Mouse (Mus musculus) hindbrain, embryonic 16.5 days (tissue): ENCODE measurements around the gene Pdgfa. TPM values are rescaled to one million over a fixed set of nuclear protein-coding genes. Genes with fewer than 3 reads are reported as not detected.

Experiments
- ATAC-seq: fragments of 200-750 bp; cut with Nextera tagmentation; 2 replicates; pipeline ENCODE4 v1.8.0; 2017; ENCODE audit warnings: moderate TSS enrichment, moderate library complexity
- H3K27ac ChIP-seq: fragments of 300-500 bp; sonication (generic); 2 replicates; pipeline ENCODE4 v1.5.1; 2014; ENCODE audit warnings: low read depth, mild to moderate bottlenecking, control low read depth, low read length, moderate library complexity
- H3K27me3 ChIP-seq: fragments of 300-500 bp; sonication (generic); replicated peaks from 2 replicates; pipeline ENCODE4 v1.6.1; 2014; ENCODE audit warnings: low read length; ENCODE audit not compliant: control insufficient read depth, insufficient read depth
- H3K36me3 ChIP-seq: fragments of 300-500 bp; sonication (generic); 2 replicates; pipeline ENCODE4 v1.6.1; 2014; ENCODE audit warnings: mild to moderate bottlenecking, low read length, moderate library complexity, mixed read lengths; ENCODE audit not compliant: control insufficient read depth, insufficient read depth
- H3K4me1 ChIP-seq: fragments of 300-500 bp; sonication (generic); 2 replicates; pipeline ENCODE4 v1.6.1; 2014; ENCODE audit warnings: low read depth, low read length; ENCODE audit not compliant: control insufficient read depth, insufficient read depth
- H3K4me2 ChIP-seq: fragments of 300-500 bp; sonication (generic); 2 replicates; pipeline ENCODE4 v1.6.1; 2014; ENCODE audit warnings: mild to moderate bottlenecking, low read length, control low read depth, moderate library complexity
- H3K4me3 ChIP-seq: fragments of 300-500 bp; sonication (generic); 2 replicates; pipeline ENCODE4 v1.5.1; 2014; ENCODE audit warnings: mild to moderate bottlenecking, low read length, control low read depth, moderate library complexity
- H3K9ac ChIP-seq: fragments of 300-500 bp; sonication (generic); 2 replicates; pipeline ENCODE4 v1.6.1; 2014; ENCODE audit warnings: low read depth, mild to moderate bottlenecking, control low read depth, low read length, moderate library complexity
- H3K9me3 ChIP-seq: fragments of 300-500 bp; sonication (generic); 2 replicates; pipeline ENCODE4 v1.6.1; 2014; ENCODE audit warnings: mild to moderate bottlenecking, low read length, moderate library complexity; ENCODE audit not compliant: control insufficient read depth
- WGBS: fragments of 180-500 bp; shearing (Covaris S2); extraction: QIAGEN DNeasy Blood & Tissue Kit; methylation state at CpG from one replicate; pipeline ENCODE4 v1.1.7; 2014; 5-methylcytosine and 5-hydroxymethylcytosine counted together
- polyA plus RNA-seq: library from polyadenylated mRNA; unstranded; fragments of >200 nt; fragmentation: Nextera tagmentation; extraction: Ambion mirVana; gene quantifications from 2 replicates; pipeline ENCODE4 v1.2.1, GENCODE M21; 2015

Gene Pdgfa
- polyA plus RNA-seq, 1 experiment from 2014 or later: 33.4 TPM

DNA sequence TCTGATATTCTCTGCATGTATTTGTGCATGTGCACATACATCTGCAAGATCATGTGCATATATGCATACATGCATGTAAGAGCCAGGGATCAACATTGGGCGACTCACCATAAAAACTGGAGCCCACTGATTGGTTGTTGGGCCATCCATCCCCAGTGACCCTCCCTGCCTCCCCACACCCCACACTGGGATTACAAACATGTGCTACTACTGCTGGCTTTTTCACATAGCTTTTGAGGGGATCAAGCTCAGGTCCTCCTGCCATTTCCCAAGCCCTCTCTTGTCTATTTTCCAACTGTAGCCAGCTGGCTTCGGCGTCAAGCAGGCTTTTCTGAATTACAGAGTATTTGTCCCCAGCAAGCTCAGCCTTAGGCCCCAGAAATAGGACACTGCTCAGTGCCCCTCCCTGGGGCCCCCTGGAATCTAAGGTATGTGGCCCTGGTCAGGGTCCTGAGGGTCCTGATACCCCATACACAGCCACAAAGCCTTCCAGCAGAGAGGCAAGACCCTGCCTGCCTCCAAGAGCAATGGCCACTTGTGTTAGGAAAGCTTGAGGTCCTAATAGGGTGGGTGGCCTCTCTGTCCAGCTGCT, 58.5 kb downstream of the Pdgfa start:
- no peaks in the 10 kb centered on the region for H3K27me3 ChIP-seq
- no peak overlapping the region for H3K27ac ChIP-seq
- no peak overlapping the region for H3K4me3 ChIP-seq
- H3K9me3 ChIP-seq: no peaks in the 10 kb centered on the region
- no peak overlapping the region for H3K4me2 ChIP-seq
- no peak for ATAC-seq
- no peaks in the 10 kb centered on the region for H3K36me3 ChIP-seq
- no peak overlapping the region for H3K9ac ChIP-seq
- WGBS: 76% methylated on average over 3 of the region's 3 CpGs
- H3K4me1 ChIP-seq: 0 out of 2 replicates have a peak, but pooled peaks cover 3% of the 10 kb centered on the region

DNA sequence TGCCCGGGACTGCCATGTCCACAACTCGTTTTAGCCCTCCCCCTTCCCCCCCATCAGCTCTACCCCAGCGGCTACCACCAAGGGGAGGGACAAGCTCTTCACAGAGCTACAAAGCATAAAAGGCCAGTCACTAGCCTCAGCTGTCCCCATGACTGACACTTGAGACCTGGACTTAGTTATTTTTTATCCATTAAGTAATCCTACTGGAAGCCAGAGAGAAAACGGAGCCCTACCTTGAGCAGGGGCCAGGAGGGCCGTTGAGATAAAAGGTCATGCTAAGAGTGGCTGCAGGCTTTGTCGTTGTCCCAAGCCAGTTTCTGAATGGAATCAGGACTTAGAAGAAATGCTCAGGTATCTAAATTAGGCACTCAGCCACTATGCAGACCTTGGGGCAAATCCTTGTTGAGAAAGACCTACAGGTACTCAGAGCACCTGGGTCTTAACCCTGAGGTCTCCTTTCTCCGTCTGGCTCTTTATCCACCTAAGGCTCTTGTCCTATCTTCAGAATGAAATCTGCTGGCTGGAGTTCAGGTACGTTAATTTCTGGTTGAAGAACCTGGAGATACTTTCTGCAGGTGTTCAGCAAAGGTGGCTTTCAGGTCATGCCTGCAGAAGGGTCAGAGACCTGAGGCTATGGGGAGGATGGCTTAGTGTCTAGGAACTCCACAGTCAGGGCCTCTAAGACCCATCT, 60.6 kb downstream of the Pdgfa start:
- WGBS: 75% methylated on average over 8 of the region's 8 CpGs
- Histone ChIP-seq H3K4me3 (no peak overlapping the region), H3K4me1 (peaks cover 9% of the 10 kb centered on the region), H3K27me3 (peaks cover 5% of the 10 kb centered on the region; the same call in 1 of the 2 replicates), H3K9me3 (no peaks in the 10 kb centered on the region), H3K36me3 (no peaks in the 10 kb centered on the region), H3K4me2 (no peak overlapping the region), H3K9ac (no peak overlapping the region), H3K27ac (no peak overlapping the region)
- no peak for ATAC-seq

DNA sequence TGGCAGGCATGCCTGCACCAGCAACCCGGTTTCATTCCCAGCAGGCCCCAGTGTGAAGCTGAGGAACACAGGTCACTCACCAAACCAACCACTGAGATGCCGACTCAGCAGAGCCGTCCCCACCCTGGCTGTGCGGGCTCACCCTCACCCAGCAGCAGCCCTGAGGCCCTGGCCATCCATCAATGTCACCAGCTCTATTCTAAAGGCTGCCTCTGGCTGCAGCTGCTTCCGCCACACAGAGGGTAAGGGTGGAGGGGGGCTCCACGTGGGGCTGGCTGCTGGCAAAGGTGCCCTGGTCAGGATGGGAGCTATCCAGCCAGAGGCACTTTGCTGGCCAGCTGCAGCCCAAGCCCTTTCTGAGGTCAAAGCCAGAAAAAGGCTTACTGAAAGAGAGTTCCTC, 62.6 kb downstream of the Pdgfa start:
- WGBS: 19% methylated on average over 6 of the region's 6 CpGs

DNA sequence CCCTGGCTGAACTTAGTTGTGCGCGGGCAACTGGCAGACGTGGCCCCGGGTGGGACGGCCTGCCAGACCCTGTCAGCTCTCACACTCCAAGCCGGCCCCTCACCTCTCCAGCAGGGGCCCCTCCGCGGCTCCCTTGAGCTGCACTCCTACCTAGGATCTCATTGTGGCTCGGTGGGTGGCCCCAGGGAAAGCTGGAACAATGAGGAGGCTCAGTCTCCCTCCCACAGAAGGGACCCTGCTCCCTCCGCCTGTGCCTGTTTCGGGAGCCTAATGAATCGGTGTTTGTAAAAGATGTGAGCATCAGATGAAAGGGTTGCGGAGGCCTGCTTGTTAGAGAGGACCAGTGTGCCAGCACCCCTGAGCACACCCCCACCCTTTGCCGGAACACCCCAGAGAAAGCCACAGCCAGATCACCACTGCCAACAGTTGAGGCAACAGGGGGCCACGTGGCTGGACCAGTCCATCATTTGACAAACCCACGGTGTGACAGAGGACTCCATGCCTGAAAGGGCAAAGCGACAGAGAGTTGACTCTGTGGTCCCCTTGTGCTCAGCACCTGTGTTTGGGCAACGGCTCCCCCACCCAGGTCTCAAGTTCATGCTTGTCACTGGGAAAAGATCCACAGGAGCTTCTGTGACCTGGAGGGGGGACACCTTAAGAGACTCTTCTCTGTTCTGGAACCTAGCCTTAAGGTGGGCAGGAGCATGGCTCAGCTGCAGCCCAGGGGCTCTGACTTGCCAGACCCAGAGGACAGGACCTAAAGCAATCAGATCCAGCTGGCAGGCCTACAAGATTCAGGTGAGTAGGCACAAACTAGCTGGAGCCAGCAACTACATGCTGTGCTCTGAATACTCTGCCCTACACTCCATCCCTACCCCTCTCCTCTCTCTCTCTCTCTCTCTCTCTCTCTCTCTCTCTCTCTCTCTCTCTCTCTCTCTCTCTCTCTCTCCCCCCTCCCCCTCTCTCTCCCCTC, 64.4 kb downstream of the Pdgfa start:
- peaks cover 5% of the 10 kb centered on the region; the same call in 1 of the 2 replicates for H3K27me3 ChIP-seq
- no peak overlapping the region for H3K27ac ChIP-seq
- H3K9ac ChIP-seq: no peak overlapping the region; the same call in 1 of the 2 replicates
- no peak overlapping the region for H3K4me2 ChIP-seq
- H3K4me1 ChIP-seq: peaks cover 11% of the 10 kb centered on the region
- H3K9me3 ChIP-seq: no peaks in the 10 kb centered on the region
- 11% methylated on average over 18 of the region's 18 CpGs for WGBS
- no peaks in the 10 kb centered on the region for H3K36me3 ChIP-seq
- H3K4me3 ChIP-seq: no peak overlapping the region
- ATAC-seq: no peak

More for the DNA sequence above, 62.6 kb downstream of the Pdgfa start:
- H3K36me3 ChIP-seq: no peaks in the 10 kb centered on the region
- H3K9ac ChIP-seq: no peak overlapping the region
- peaks cover 5% of the 10 kb centered on the region; the same call in 1 of the 2 replicates for H3K27me3 ChIP-seq
- no peak overlapping the region for H3K4me2 ChIP-seq
- no peak overlapping the region for H3K27ac ChIP-seq
- no peak overlapping the region for H3K4me3 ChIP-seq
- ATAC-seq: peak; percentile 86
- peaks cover 11% of the 10 kb centered on the region for H3K4me1 ChIP-seq
- no peaks in the 10 kb centered on the region for H3K9me3 ChIP-seq

DNA sequence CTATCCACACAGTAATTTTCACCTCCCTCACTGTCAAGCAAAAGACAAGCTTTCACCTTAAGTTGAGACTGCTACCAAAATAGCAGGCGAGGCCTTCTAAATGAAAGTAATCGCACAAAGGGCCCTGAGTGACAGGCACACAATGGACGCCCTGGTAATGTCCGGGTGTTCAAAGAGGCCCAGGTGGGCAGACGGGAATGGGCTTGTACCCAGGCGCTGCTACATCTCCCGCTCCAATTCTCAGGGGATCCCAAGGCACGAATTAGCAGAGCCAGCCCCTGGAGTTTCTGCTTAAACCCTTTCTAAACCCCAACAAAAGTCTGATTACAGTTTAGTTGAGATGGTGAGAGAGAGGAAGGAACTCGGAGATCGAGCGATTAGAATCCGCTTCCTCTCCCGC, 65.3 kb downstream of the Pdgfa start:
- H3K4me3 ChIP-seq: no peak overlapping the region
- no peak for ATAC-seq
- H3K27me3 ChIP-seq: peaks cover 5% of the 10 kb centered on the region; the same call in 1 of the 2 replicates
- H3K4me1 ChIP-seq: peaks cover 11% of the 10 kb centered on the region
- H3K9ac ChIP-seq: no peak overlapping the region
- no peaks in the 10 kb centered on the region for H3K36me3 ChIP-seq
- 14% methylated on average over 13 of the region's 13 CpGs for WGBS
- H3K9me3 ChIP-seq: no peaks in the 10 kb centered on the region
- H3K27ac ChIP-seq: no peak overlapping the region
- H3K4me2 ChIP-seq: no peak overlapping the region

DNA sequence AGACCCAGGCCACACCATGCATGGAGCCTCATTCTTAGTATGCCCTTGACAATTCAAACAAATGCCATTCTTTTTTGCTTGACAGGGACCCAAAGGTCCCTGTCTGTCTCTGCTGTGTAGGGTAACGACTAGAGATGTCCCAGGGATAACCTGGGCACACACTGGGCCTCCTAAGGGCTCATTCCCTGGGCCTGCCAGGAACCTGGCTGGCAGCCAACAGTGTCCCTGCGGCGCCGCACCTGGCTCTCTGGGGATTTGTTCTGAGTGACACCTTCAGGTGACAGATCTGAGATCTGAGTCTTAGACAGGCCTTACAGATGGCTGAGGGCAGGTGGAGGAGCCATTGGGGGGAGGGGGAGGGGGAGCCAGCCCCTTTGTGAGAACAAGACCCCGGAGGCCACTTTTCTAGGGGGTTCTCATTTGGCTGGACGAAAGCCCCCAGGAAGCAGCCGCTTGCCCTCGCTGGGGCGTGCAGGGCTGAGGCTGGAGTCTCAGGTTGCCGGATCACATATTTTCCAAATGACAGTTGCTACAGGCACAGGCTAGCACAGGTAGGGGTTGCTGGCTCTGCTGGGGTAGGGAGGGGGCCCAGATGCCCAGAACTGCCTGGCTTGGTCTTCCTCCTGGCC, 67.2 kb downstream of the Pdgfa start:
- Histone ChIP-seq H3K36me3 (no peaks in the 10 kb centered on the region), H3K4me1 (peaks cover 11% of the 10 kb centered on the region), H3K4me2 (no peak overlapping the region), H3K4me3 (no peak overlapping the region), H3K9ac (no peak overlapping the region), H3K27ac (no peak overlapping the region), H3K27me3 (peaks cover 5% of the 10 kb centered on the region; the same call in 1 of the 2 replicates), H3K9me3 (no peaks in the 10 kb centered on the region)
- ATAC-seq: no peak
- 67% methylated on average over 10 of the region's 10 CpGs for WGBS

Other genes starting within 250 kb of the Pdgfa start
- 44.0 and 48.9 TPM in 2 replicates for gene Fam20c, start 242.9 kb downstream of the Pdgfa start, polyA plus RNA-seq
- 0.60 and 0.93 TPM in 2 replicates for gene Gm5294, start 177.3 kb downstream of the Pdgfa start, polyA plus RNA-seq
- 332 and 333 TPM in 2 replicates for gene Prkar1b, start 152.6 kb upstream of the Pdgfa start, polyA plus RNA-seq
- gene Dnaaf5, start 152.9 kb upstream of the Pdgfa start, polyA plus RNA-seq: 2.6 and 5.1 TPM in 2 replicates
- 40.9 and 44.7 TPM in 2 replicates for gene Sun1, start 203.3 kb upstream of the Pdgfa start, polyA plus RNA-seq